Mouse (Mus musculus): ENCODE measurements at regions not wholly inside any gene's neighbourhood (a gene's known extent, or its start where the extent isn't known, plus 50 kb on each side); places are given as distances from the start of the nearest gene placed in this dataset.

GRCm38 (mm10) chr10:9087171-9087570 lies 201.3 kb upstream of the Sash1 start:
- 46% methylated on average over 3 of the region's 3 CpGs for WGBS
- TF ChIP-seq POLR2A (IDR thresholded peaks at IDR 0.05; ENCODE audit: borderline replicate concordance, extremely low read depth, low read depth, low read length) = no peak
- TF ChIP-seq CTCF (IDR thresholded peaks at IDR 0.05; ENCODE audit: insufficient read depth, low read length) = no peak
- peaks cover 2% of the 10 kb centered on the region; the same call in 1 of the 2 replicates for H3K4me1 ChIP-seq (ENCODE audit: control insufficient read depth, insufficient read depth, low read length)
- no peak for DNase-seq
- H3K4me3 ChIP-seq (replicated peaks; ENCODE audit: extremely low read depth, low read depth, low read length) = no peak overlapping the region

DNA sequence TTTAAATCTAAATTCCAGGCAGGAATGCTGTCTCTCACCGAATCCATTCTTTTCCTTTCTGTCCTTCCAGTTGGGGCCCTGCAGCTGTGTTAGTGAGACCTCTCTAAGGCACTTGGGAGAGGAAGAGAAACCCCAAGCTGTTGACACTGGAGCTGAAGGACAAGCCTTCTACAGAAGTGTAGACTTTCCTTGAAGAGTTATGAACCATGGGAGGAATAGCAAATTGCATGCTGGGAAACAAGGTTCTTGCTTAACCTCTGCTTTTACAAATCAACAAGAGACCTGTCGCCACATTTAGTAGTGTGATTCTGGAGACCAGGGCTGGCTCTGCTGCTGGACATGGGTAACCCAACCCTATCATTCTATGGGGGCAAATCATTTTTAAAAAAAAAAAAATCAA lies 200.8 kb upstream of the Sash1 start:
- no peak overlapping the region for H3K4me3 ChIP-seq (replicated peaks; ENCODE audit: extremely low read depth, low read depth, low read length)

DNA sequence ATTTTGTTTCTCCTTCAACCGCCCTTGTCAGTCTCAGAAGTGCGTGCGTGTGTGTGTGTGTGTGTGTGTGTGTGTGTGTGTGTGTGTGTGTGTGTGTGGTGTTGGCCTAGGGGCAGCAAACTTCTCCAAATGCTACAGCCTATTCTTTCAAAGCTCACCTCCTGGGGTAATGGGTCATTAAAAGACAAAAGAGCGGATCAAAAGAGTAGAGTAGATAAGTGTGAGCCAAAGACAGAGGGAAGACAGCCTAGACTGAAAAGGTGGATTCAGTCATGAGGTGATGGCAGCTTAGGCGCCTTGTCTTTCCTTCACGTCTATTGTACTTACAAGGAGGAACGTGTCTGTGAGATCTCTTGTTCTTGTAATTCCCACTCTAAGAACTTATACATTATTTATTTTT lies 199.6 kb upstream of the Sash1 start:
- TF ChIP-seq POLR2A (IDR thresholded peaks at IDR 0.05; ENCODE audit: borderline replicate concordance, extremely low read depth, low read depth, low read length) (no peak), CTCF (IDR thresholded peaks at IDR 0.05; ENCODE audit: insufficient read depth, low read length) (no peak)
- no peak for DNase-seq
- WGBS = 90% methylated on average over 7 of the region's 7 CpGs
- Histone ChIP-seq H3K4me1 (ENCODE audit: control insufficient read depth, insufficient read depth, low read length) (peaks cover 2% of the 10 kb centered on the region; the same call in 1 of the 2 replicates), H3K4me3 (replicated peaks; ENCODE audit: extremely low read depth, low read depth, low read length) (no peak overlapping the region)

More for the DNA sequence above, 200.8 kb upstream of the Sash1 start:
- H3K4me1 ChIP-seq (ENCODE audit: control insufficient read depth, insufficient read depth, low read length) = peaks cover 2% of the 10 kb centered on the region; the same call in 1 of the 2 replicates
- TF ChIP-seq CTCF (IDR thresholded peaks at IDR 0.05; ENCODE audit: insufficient read depth, low read length) (no peak), POLR2A (IDR thresholded peaks at IDR 0.05; ENCODE audit: borderline replicate concordance, extremely low read depth, low read depth, low read length) (no peak)
- WGBS = 78% methylated on average over 2 of the region's 2 CpGs
- DNase-seq = no peak

- Histone ChIP-seq H3K4me3 (replicated peaks; ENCODE audit: extremely low read depth, low read depth, low read length) (no peak overlapping the region), H3K4me1 (ENCODE audit: control insufficient read depth, insufficient read depth, low read length) (no peaks in the 10 kb centered on the region)
- 51% methylated on average over 2 of the region's 2 CpGs for WGBS
- DNase-seq = no peak
- TF ChIP-seq POLR2A (IDR thresholded peaks at IDR 0.05; ENCODE audit: borderline replicate concordance, extremely low read depth, low read depth, low read length) = no peak
- TF ChIP-seq CTCF (IDR thresholded peaks at IDR 0.05; ENCODE audit: insufficient read depth, low read length) = no peak
Measured at GRCm38 (mm10) chr10:9074916-9075315, 189.0 kb upstream of the Sash1 start.

DNA sequence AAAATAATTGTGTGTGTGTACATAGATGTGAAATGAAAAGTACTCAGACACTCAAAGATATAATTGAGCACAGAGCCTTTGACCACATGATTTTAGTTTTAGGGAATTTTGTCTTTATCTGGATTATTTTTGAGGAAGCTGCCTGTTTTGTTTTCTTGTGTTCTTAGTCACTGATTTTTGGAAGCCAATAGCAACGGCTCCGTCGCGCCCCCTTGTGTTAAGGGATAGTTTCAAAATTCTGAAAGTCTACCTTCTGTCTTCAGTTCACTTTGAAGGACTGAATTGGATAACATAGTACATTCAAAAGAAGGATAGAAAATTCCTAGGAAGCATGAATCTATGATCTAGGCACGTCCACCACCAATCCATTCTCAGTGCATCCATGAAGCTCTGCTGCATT lies 185.8 kb upstream of the Sash1 start:
- TF ChIP-seq POLR2A (IDR thresholded peaks at IDR 0.05; ENCODE audit: borderline replicate concordance, extremely low read depth, low read depth, low read length) = no peak
- peak; percentile 32; the same call in 1 of the 2 replicates for TF ChIP-seq CTCF (IDR thresholded peaks at IDR 0.05; ENCODE audit: insufficient read depth, low read length)
- 20% methylated on average over 5 of the region's 5 CpGs for WGBS
- Histone ChIP-seq H3K4me1 (ENCODE audit: control insufficient read depth, insufficient read depth, low read length) (no peaks in the 10 kb centered on the region), H3K4me3 (replicated peaks; ENCODE audit: extremely low read depth, low read depth, low read length) (no peak overlapping the region)
- peak; percentile 31 for DNase-seq

DNA sequence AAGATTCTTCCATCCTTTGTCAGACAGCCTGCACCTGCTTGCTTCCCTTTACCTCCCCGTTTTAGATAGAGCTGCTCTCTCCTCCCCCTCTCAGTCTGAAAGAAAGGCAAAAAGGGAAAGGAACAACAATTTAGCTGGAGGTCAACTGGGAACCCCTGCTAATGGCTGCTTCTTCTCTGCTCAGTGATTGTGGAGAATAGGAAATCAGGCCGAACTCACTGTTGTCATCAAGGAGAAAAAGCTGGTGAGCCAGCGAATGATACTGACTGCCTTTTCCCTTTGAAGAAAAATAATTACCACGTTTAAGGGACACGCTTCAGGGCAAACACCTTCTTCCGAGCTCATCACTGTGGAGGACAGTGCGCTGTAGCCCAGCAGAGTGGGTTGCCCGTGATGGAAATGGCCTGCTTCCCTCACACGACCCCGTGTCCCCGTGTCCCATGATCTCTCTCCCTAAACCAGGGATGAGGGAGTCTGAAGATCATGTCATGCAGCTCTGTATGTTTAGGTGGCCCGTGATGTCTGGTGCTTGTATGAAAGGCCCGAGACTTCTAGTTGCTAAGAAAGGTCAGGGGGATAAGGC lies 183.8 kb upstream of the Sash1 start:
- DNase-seq = no peak
- Histone ChIP-seq H3K4me1 (ENCODE audit: control insufficient read depth, insufficient read depth, low read length) (no peaks in the 10 kb centered on the region), H3K4me3 (replicated peaks; ENCODE audit: extremely low read depth, low read depth, low read length) (no peak overlapping the region)
- WGBS = 72% methylated on average over 13 of the region's 13 CpGs
- TF ChIP-seq POLR2A (IDR thresholded peaks at IDR 0.05; ENCODE audit: borderline replicate concordance, extremely low read depth, low read depth, low read length) (no peak), CTCF (IDR thresholded peaks at IDR 0.05; ENCODE audit: insufficient read depth, low read length) (no peak)

- no peak for DNase-seq
- no peaks in the 10 kb centered on the region for H3K4me1 ChIP-seq (ENCODE audit: control insufficient read depth, insufficient read depth, low read length)
- TF ChIP-seq POLR2A (IDR thresholded peaks at IDR 0.05; ENCODE audit: borderline replicate concordance, extremely low read depth, low read depth, low read length) (no peak), CTCF (IDR thresholded peaks at IDR 0.05; ENCODE audit: insufficient read depth, low read length) (no peak)
- H3K4me3 ChIP-seq (replicated peaks; ENCODE audit: extremely low read depth, low read depth, low read length) = no peak overlapping the region
- WGBS = 50% methylated on average over 3 of the region's 3 CpGs
Measured at GRCm38 (mm10) chr10:9066566-9066965, 180.7 kb upstream of the Sash1 start.

GRCm38 (mm10) chr10:9061979-9062378 lies 176.1 kb upstream of the Sash1 start:
- WGBS = 92% methylated on average over 3 of the region's 3 CpGs
- TF ChIP-seq CTCF (IDR thresholded peaks at IDR 0.05; ENCODE audit: insufficient read depth, low read length) = no peak
- no peak for TF ChIP-seq POLR2A (IDR thresholded peaks at IDR 0.05; ENCODE audit: borderline replicate concordance, extremely low read depth, low read depth, low read length)
- DNase-seq = no peak
- Histone ChIP-seq H3K4me3 (replicated peaks; ENCODE audit: extremely low read depth, low read depth, low read length) (no peak overlapping the region), H3K4me1 (ENCODE audit: control insufficient read depth, insufficient read depth, low read length) (no peaks in the 10 kb centered on the region)

GRCm38 (mm10) chr10:9055274-9055673 lies 169.4 kb upstream of the Sash1 start:
- H3K4me3 ChIP-seq (replicated peaks; ENCODE audit: extremely low read depth, low read depth, low read length) = no peak overlapping the region
- DNase-seq = no peak
- 76% methylated on average over 3 of the region's 3 CpGs for WGBS
- H3K4me1 ChIP-seq (ENCODE audit: control insufficient read depth, insufficient read depth, low read length) = no peaks in the 10 kb centered on the region
- no peak for TF ChIP-seq CTCF (IDR thresholded peaks at IDR 0.05; ENCODE audit: insufficient read depth, low read length)

GRCm38 (mm10) chr10:9053371-9053770 lies 167.5 kb upstream of the Sash1 start:
- Histone ChIP-seq H3K4me1 (ENCODE audit: control insufficient read depth, insufficient read depth, low read length) (no peaks in the 10 kb centered on the region), H3K4me3 (replicated peaks; ENCODE audit: extremely low read depth, low read depth, low read length) (no peak overlapping the region)
- WGBS = 30% methylated on average over 4 of the region's 4 CpGs
- DNase-seq = no peak
- TF ChIP-seq CTCF (IDR thresholded peaks at IDR 0.05; ENCODE audit: insufficient read depth, low read length) (no peak), POLR2A (IDR thresholded peaks at IDR 0.05; ENCODE audit: borderline replicate concordance, extremely low read depth, low read depth, low read length) (no peak)
